Mouse (Mus musculus): ENCODE data around the gene Mxra8.
A peak's percentile ranks its signal among the peaks of the same experiment; 100 is the strongest.

The Mxra8 gene

GRCm38 (mm10) chr4:155837404-155838010 is 2.0 kb upstream of the Mxra8 start:
- no peak for DNase-seq (ENCODE audit: low spot score)

DNA sequence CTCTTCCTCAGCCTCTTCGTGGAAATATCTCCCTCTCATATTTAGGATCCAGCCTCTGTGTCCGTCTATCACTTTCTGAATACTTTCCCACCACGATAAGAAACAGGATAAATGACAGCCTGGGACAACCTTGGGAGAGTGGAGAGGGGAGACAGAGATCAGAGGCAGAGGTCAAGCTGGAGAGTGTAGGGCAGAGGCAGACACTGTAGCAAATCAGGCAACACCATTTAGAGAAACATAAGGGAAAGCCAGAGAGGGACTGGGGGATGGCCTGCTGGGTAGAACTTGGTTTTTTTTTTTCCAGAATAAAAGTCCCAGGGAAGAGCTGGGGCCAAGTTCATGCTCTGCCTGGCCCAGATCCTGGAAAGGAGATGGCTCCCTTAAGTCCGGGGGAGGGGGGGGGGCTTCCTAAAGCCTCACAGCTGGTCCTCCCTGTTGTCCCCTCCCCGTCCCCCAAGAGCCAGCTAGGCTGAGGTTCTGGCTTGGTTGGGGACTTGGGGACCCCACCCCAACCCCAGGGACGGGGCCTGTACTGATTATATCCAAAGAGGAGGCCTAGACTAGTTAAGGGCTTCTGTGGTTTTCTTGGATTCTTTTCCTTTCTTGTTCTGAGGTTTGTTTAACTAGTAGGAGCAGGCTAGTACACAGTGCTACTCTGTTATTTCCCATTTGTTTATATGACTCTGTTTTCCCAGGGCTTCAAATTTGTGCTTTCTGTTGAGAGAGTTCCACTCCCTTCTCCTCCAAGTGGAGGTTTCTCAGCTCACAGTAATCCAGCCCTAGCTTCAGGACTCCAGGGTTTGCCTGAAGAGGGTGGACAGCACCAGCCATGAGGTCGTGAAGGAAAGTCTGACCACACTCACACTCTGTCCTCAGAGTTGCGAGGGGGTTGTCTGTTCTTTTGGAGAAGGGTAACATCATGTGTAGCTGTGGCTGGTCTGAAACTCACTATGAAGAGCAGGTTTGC is 1.0 kb upstream of the Mxra8 start:
- DNase-seq (ENCODE audit: low spot score): no peak

DNA sequence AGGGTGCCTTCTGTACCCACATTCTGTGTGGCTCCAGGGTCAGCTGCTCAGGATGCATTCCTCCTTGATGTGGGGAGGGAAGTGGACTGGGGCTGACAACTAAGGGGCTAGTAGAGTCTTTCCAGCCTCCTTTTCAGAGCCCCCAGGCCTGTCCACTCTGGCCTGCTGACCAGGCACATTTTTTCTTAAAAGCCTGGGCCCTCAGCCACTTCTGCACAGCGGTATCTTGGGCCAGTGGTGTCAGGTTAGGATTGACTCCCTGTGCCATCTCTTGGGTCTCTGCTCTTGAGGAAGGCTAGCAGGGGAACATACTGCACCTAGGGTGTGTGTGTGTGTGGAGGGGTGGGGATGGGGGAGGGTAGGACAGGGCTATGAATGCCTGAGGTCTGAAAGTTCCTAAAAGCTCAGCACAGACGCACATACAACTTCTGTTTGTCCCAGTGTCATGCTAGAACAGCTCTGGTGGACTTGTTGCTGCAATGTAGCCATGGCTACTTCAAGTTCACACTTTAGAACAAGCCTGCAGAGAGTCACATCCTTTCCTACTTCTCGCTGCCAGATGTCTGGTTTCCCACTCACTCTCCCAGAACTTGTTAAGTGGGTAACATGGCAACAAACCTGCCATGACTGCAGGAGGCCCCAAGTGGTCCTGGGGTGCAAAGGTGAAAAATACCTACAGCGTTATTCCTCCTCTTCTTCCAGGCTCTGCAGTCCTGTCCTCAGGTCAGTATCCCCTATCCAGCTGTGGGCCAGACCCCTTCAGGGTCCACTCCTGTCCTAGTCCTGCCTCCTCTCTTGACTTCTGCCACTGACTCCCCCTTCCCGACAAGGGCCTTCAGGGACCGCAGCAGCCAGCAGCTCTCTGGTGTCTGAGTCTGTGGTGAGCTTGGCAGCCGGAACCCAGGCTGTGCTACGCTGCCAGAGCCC is 859 bp downstream of the Mxra8 start:
- DNase-seq (ENCODE audit: low spot score): no peak

DNA sequence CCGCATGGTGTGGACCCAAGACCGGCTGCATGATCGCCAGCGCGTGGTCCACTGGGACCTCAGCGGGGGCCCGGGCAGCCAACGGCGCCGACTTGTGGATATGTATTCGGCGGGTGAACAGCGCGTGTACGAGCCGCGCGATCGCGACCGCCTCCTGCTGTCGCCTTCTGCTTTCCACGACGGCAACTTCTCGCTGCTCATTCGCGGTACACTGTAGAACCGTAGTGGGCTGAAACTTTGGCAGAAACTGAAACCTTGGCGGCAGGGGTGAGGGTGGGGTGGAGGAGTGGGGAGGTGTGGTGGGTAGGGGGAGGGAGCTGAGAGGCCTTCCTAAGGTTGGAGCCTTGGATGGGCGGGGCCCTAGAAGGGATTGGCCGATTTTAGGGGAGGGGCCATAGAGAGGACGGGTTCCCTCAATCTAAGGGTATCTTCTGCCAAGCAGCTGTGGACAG is 1.5 kb downstream of the Mxra8 start:
- peak; percentile 62 for DNase-seq (ENCODE audit: low spot score)

DNA sequence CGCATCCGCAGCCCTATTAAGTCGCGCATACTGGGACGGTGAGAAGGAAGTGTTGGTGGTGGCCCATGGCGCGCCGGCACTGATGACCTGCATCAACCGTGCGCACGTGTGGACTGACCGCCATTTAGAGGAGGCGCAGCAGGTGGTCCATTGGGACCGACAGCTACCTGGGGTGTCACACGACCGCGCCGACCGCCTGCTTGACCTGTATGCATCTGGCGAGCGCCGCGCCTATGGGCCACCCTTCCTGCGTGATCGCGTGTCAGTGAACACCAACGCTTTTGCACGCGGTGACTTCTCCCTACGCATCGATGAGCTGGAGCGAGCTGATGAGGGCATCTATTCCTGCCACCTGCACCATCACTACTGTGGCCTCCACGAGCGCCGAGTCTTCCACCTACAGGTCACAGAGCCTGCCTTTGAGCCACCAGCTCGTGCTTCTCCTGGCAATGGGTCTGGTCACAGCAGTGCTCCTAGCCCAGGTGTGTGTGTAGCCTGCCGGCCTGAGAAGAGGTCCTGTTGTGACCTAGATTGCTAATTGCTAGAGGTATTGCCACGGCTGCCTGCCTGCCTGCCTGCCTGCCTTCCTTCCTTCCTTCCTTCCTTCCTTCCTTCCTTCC is 2.3 kb downstream of the Mxra8 start:
- no peak for DNase-seq (ENCODE audit: low spot score)

- DNase-seq (ENCODE audit: low spot score): no peak
These were observed 3.8 kb downstream of the Mxra8 start for GRCm38 (mm10) chr4:155843231-155843630.

GRCm38 (mm10) chr4:155846871-155847578 is 7.5 kb downstream of the Mxra8 start, which contains the start of gene Dvl1:
Gene Dvl1, plus strand, starts transcription at chr4:155847402.
- peak; percentile 88 for DNase-seq (ENCODE audit: low spot score)

- no peak for DNase-seq (ENCODE audit: low spot score)
These were observed 8.3 kb downstream of the Mxra8 start for GRCm38 (mm10) chr4:155847591-155848352.

- no peak for DNase-seq (ENCODE audit: low spot score)
These were observed 9.1 kb downstream of the Mxra8 start for GRCm38 (mm10) chr4:155848434-155849095.

- no peak for DNase-seq (ENCODE audit: low spot score)
These were observed 9.9 kb downstream of the Mxra8 start for GRCm38 (mm10) chr4:155849391-155849790.

DNA sequence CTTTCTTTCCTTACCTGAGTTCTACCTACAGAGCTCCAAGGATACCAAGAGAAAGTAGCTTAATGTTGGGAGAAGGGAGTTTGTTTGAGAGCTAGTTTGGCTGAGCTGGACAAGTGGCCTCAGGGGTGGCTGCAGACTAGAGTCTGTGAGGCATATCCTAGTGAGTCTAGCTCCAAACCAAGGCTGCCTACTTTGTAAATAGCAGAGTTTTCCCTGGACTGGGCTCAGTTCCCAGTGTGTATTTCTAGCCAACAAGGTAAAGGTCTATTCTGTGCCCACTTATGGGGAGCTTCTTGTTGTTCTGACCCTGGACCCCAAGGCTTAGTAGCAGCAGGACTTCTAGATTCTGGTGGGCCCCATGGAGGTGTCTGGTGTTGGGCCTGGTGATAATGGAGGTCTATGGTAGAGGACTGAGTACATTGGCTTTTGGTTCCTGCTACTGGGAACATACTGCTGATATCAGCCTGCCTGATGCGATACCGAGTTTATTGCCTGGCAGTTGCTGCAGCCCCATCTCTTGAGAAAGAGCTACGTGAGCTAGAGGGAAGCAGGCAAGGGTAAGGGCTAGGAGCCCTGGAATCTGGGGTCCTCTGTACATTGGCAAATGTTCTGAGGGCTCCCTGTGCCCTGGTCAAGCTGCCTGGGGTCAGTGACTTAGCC is 10.4 kb downstream of the Mxra8 start:
- no peak for DNase-seq (ENCODE audit: low spot score)

- DNase-seq (ENCODE audit: low spot score): no peak
These were observed 11.9 kb downstream of the Mxra8 start for GRCm38 (mm10) chr4:155851368-155851767.

- DNase-seq (ENCODE audit: low spot score): no peak
These were observed 12.5 kb downstream of the Mxra8 start for GRCm38 (mm10) chr4:155851951-155852411.

- DNase-seq (ENCODE audit: low spot score): no peak
These were observed 13.9 kb downstream of the Mxra8 start for GRCm38 (mm10) chr4:155853421-155853820.

DNA sequence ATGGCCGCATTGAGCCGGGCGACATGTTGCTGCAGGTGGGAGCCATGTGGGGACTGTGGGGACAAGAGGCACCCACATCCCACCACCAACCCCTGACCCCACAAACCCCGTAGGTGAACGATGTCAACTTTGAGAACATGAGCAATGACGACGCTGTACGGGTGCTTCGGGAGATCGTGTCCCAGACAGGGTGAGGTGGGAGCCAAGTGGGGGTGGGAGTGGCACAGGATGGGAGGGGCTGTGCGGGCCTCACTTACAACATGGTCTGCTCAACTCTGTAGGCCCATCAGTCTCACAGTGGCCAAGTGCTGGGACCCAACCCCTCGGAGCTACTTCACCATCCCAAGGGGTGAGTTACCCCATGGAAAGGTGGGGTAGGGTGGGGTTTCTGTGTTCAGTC is 15.5 kb downstream of the Mxra8 start:
- no peak for DNase-seq (ENCODE audit: low spot score)

DNA sequence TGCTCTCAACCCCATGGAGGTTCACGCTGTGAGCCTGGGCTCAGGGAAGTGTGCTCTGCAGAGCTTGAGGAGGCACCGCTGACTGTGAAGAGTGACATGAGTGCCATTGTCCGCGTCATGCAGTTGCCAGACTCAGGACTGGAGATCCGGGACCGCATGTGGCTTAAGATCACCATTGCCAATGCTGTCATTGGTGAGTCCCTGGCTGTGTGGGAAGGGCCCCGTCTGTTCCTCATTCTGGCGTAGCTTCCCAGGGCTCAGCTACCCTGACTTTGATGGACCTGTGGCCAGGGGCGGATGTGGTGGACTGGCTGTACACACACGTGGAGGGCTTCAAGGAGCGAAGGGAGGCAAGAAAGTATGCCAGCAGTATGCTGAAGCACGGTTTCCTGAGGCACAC is 16.6 kb downstream of the Mxra8 start:
- DNase-seq (ENCODE audit: low spot score): no peak

GRCm38 (mm10) chr4:155856881-155857280 is 17.4 kb downstream of the Mxra8 start:
- DNase-seq (ENCODE audit: low spot score): no peak

GRCm38 (mm10) chr4:155859318-155859717 is 19.8 kb downstream of the Mxra8 start:
- peak; percentile 58 for DNase-seq (ENCODE audit: low spot score)

DNA sequence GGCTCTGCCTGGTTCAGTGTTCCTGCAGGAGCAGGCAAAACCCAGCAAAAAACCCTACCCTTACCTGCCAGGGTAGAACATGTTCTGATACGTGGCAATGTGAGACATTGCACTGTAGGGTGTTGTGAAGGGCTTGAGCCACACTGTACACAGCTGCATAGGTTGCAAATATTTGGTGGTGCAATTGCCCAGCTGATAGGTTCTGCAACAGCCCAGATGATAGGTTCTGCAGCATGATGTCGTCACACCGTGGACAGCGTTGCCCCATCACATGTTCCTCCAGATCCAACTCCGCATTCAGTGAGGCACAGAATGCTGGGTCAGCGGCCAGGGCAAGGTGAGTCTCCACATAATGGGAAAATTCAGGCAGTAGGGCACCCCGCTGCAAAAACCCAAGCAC is 22.3 kb downstream of the Mxra8 start:
- no peak for DNase-seq (ENCODE audit: low spot score)
